Mouse (Mus musculus) spleen, adult 12 weeks (tissue): ENCODE measurements around the gene Dusp19.

Experiments used
- DNase-seq: peaks from one replicate; pipeline ENCODE4 v3.0.0; 2022; ENCODE audit warnings: low spot score

Gene Dusp19

GRCm38 (mm10) chr2:80638364-80639241 is 21.8 kb downstream of the Dusp19 start:
- peak; percentile 81 for DNase-seq

GRCm38 (mm10) chr2:80639398-80639797 is 22.6 kb downstream of the Dusp19 start:
- no peak for DNase-seq

GRCm38 (mm10) chr2:80639864-80640263 is 23.0 kb downstream of the Dusp19 start:
- DNase-seq, result no peak

GRCm38 (mm10) chr2:80661414-80661813 is 44.6 kb downstream of the Dusp19 start:
- no peak for DNase-seq

GRCm38 (mm10) chr2:80662682-80663081 is 45.8 kb downstream of the Dusp19 start:
- no peak for DNase-seq

- DNase-seq, result no peak
Measured at GRCm38 (mm10) chr2:80667396-80667964, 50.6 kb downstream of the Dusp19 start.

GRCm38 (mm10) chr2:80669868-80670666 is 53.2 kb downstream of the Dusp19 start:
- no peak for DNase-seq

- DNase-seq, result no peak
Measured at GRCm38 (mm10) chr2:80678803-80679202, 62.0 kb downstream of the Dusp19 start.
